Mouse (Mus musculus) liver, postnatal 0 days (tissue): ENCODE measurements at regions not wholly inside any gene's neighbourhood (a gene's known extent, or its start where the extent isn't known, plus 50 kb on each side); places are given as distances from the start of the nearest gene placed in this dataset.

ENCODE experiments used
- CTCF ChIP-seq: sonication (generic); IDR thresholded peaks from 2 replicates; pipeline ENCODE4 v1.5.1; 2016; ENCODE audit warnings: antibody characterized with exemption, low read depth
- EP300 ChIP-seq: IDR thresholded peaks from 2 replicates; pipeline ENCODE4 v1.6.1; 2016; ENCODE audit warnings: antibody characterized with exemption, low read depth, mild to moderate bottlenecking

- TF ChIP-seq CTCF (no peak), EP300 (no peak)
Measured at GRCm38 (mm10) chr1:194308648-194309047, 309.4 kb upstream of the Plxna2 start.
